Mouse (Mus musculus): ENCODE data around the gene Ugp2. TPM values are rescaled to one million over a fixed set of nuclear protein-coding genes. Genes with fewer than 3 reads are reported as not detected.

The Ugp2 gene
- polyA plus RNA-seq, 1 experiment = 2.8 TPM

DNA sequence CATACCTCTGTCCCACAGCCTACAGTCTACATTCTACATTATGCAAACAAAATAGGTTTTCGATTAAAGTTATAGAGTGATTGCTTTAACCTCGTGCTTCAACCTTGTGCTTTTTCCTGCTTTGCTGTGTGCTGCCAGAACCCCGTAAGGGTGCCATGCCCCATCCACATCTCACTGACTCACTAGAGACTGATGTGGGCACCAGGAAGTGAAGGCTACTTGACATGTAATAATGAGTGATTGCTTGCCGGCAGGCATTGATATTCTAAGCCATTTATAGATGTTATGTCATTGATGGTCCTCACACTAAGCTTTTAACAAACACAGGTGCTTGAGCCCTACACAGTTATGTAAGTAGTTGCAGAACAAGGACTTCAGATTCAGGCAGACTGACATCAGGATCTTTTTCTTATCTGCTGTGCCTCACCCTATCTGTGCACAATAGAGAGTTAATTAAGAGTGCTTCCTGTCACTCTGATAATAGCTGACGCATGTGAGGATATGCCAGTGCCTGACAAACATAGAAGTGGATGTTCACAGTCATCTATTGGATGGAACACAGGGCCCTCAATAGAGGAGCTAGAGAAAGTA is 63.8 kb downstream of the Ugp2 start:
- TF ChIP-seq GATA1 (IDR thresholded peaks at IDR 0.05; ENCODE audit: low read length) = peak; percentile 87

DNA sequence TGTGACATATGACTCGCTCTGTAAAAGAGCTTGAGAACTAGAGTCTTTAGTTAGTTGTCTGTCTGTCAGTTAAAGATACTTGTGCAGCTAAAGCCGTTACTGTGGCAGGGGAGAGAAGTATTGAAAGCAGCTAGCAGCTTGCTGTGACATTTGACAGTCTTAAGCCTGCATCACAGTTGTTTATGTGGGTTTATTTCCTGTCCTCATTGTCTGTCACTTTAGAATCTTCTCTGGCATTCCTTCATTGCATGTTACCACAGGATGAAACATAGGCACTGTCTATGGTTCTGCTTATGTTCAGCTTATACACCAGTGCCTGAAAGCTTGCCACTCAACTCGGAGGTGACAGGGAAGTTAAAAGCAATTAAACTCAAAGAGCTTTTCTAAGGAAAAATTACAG is 67.4 kb downstream of the Ugp2 start:
- no peak for TF ChIP-seq GATA1 (IDR thresholded peaks at IDR 0.05; ENCODE audit: low read length)

DNA sequence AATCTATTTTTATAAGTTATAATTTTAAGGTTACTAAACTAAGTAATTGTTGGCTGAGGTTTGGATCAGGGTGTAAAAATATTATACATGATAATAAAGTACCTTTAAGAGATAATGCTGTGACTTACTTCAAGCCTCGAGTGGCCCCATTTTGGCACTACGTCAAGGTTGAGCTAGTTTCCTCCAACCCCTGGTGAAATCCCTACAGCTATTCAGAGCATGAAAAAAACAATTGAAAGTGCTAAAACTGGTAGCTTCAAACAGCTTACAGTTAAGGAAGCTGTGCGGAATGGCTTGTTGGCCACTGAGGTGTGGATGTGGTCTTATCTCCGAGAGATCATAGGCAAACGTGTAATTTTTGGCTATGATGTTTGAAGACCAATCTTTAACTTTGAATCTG is 75.5 kb downstream of the Ugp2 start:
- no peak for TF ChIP-seq GATA1 (IDR thresholded peaks at IDR 0.05; ENCODE audit: low read length)

DNA sequence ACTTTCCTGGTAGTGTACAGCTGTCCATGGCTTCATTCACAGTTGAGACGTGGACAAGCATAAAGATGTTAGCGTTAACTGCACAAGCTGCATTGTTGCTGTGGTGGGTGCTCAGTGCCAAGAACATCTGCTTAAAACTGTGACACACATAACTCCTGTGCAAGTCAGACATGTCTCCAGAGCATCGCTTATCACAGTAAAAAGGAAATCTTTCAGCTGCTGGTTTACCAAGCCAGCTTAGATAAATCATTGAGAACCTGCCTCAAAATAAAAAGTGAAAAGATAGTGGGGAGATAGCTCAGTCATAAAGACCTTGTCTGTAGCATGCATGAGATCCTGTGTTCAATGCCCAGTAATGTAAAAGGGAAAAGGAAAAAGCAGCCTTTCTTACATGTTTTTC is 84.6 kb downstream of the Ugp2 start:
- no peak for TF ChIP-seq GATA1 (IDR thresholded peaks at IDR 0.05; ENCODE audit: low read length)

DNA sequence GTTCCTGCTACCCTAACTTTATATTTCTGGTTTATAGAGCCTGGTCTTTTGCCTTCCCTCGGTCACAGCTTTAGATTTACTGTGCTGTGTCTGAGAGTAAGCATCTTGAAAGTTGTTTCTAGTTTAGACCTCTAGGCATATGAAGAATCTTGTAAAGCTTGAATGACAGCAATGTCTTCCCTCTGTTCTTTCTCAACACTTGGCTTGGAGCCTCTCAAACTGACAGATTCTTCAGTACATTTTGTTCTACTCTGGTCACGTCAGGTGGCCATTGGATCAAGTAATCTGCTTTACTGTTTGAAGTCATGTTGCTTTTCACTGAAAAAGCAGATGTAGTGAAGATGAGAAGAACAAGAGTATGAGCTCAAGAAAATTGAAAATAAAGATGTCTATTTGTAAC is 94.8 kb downstream of the Ugp2 start:
- TF ChIP-seq GATA1 (IDR thresholded peaks at IDR 0.05; ENCODE audit: low read length) = no peak

Other genes with a start within 250 kb of the Ugp2 start
- 1.1 and 1.7 TPM in 2 replicates for gene Vps54, start 131.9 kb downstream of the Ugp2 start, polyA plus RNA-seq (2012)
- 0.08 and 0.18 TPM in 2 replicates for gene Wdpcp, start 201.0 kb upstream of the Ugp2 start, polyA plus RNA-seq (2012)
- 4.9 and 7.3 TPM in 2 replicates for gene Mdh1, start 201.2 kb upstream of the Ugp2 start, polyA plus RNA-seq (2012)

All from G1E-ER4 (cell line).